Mouse (Mus musculus) layer of hippocampus, postnatal 14 days (tissue): ENCODE results near the gene Luzp1. TPM values are rescaled to one million over a fixed set of nuclear protein-coding genes. Genes with fewer than 3 reads are reported as not detected.

Source experiments
- DNase-seq, 2 experiments: peaks; one replicate each; pipeline ENCODE4 v3.0.0; 2021 to 2022; ENCODE audit warnings: low spot score in 2 of 2, mixed read lengths in 1 of 2
- long read RNA-seq, 2 experiments: library from polyadenylated mRNA; stranded (forward); transcript quantifications; one replicate each; pipeline ENCODE4 v2.0.0; 2021
- total RNA-seq, 2 experiments: library from RNA; stranded (reverse); gene quantifications; 2 replicates each; pipeline ENCODE4 v1.2.3; 2021

The Luzp1 gene
- 10 to 100 TPM; 66.5 to 68.6 TPM for total RNA-seq
- long read RNA-seq, experiment 1, full-length matches to known transcripts = 3 of 12 reads
- long read RNA-seq, experiment 1, partial matches to known transcripts = 2 of 12 reads
- long read RNA-seq, experiment 1, other reads (novel, unspliced or antisense) = 7 of 12 reads
- long read RNA-seq, experiment 2, full-length matches to known transcripts = 11 of 18 reads
- long read RNA-seq, experiment 2, partial matches to known transcripts = 1 of 18 reads
- long read RNA-seq, experiment 2, other reads (novel, unspliced or antisense) = 6 of 18 reads

- DNase-seq = peak; percentile 93 to 96
Observed at GRCm38 (mm10) chr4:136469371-136469903, at the start of gene Luzp1. Gene Luzp1 (plus strand): TSS chr4:136469761.

GRCm38 (mm10) chr4:136423224-136423623 lies 46.3 kb upstream of the Luzp1 start, which contains the start of gene Htr1d:
Gene Htr1d (plus strand): TSS chr4:136423524.
- no peak for DNase-seq

GRCm38 (mm10) chr4:136424120-136424999 lies 45.2 kb upstream of the Luzp1 start:
- DNase-seq = no peak

GRCm38 (mm10) chr4:136425000-136425288 lies 44.6 kb upstream of the Luzp1 start:
- no peak for DNase-seq

- no peak for DNase-seq
Observed at GRCm38 (mm10) chr4:136430609-136431375, 38.8 kb upstream of the Luzp1 start.

GRCm38 (mm10) chr4:136431376-136431693 lies 38.2 kb upstream of the Luzp1 start:
- peak; percentile 26 to 29 for DNase-seq

- no peak for DNase-seq
Observed at GRCm38 (mm10) chr4:136434029-136434428, 35.5 kb upstream of the Luzp1 start.

- no peak for DNase-seq
Observed at GRCm38 (mm10) chr4:136439106-136439505, 30.5 kb upstream of the Luzp1 start.

- DNase-seq = no peak
Observed at GRCm38 (mm10) chr4:136441354-136442043, 28.1 kb upstream of the Luzp1 start.

GRCm38 (mm10) chr4:136444561-136444960 lies 25.0 kb upstream of the Luzp1 start:
- no peak for DNase-seq

GRCm38 (mm10) chr4:136449795-136450194 lies 19.8 kb upstream of the Luzp1 start:
- no peak for DNase-seq

- no peak for DNase-seq
Observed at GRCm38 (mm10) chr4:136450271-136450670, 19.3 kb upstream of the Luzp1 start.

- no peak for DNase-seq
Observed at GRCm38 (mm10) chr4:136451564-136451963, 18.0 kb upstream of the Luzp1 start.

- DNase-seq = no peak
Observed at GRCm38 (mm10) chr4:136452286-136452685, 17.3 kb upstream of the Luzp1 start.

- DNase-seq = no peak
Observed at GRCm38 (mm10) chr4:136452792-136453191, 16.8 kb upstream of the Luzp1 start.

GRCm38 (mm10) chr4:136454850-136455260 lies 14.7 kb upstream of the Luzp1 start:
- DNase-seq = peak; percentile 84 to 85

GRCm38 (mm10) chr4:136456516-136457218 lies 12.9 kb upstream of the Luzp1 start:
- no peak for DNase-seq

- DNase-seq = no peak
Observed at GRCm38 (mm10) chr4:136458276-136458675, 11.3 kb upstream of the Luzp1 start.

- DNase-seq = no peak
Observed at GRCm38 (mm10) chr4:136459210-136459609, 10.4 kb upstream of the Luzp1 start.

- no peak for DNase-seq
Observed at GRCm38 (mm10) chr4:136461206-136461605, 8.4 kb upstream of the Luzp1 start.
